Mouse (Mus musculus) kidney, embryonic 16.5 days (tissue): Measurements from ENCODE around the gene Dcdc2b. TPM values are rescaled to one million over a fixed set of nuclear protein-coding genes. Genes with fewer than 3 reads are reported as not detected.
A peak's percentile ranks its signal among the peaks of the same experiment; 100 is the strongest.

ENCODE experiments used
- ATAC-seq: fragments of 200-750 bp; cut with Nextera tagmentation; 2 replicates; pipeline ENCODE4 v1.8.0; 2017; ENCODE audit warnings: moderate TSS enrichment; ENCODE audit not compliant: low FRiP score, low TSS enrichment
- H3K27ac ChIP-seq: fragments of 300-500 bp; sonication (generic); 2 replicates; pipeline ENCODE4 v1.5.1; 2014; ENCODE audit warnings: low read length
- H3K27me3 ChIP-seq: fragments of 300-500 bp; sonication (generic); 2 replicates; pipeline ENCODE4 v1.6.1; 2014; ENCODE audit warnings: low read length, control low read depth, mixed read lengths; ENCODE audit not compliant: insufficient read depth
- H3K36me3 ChIP-seq: fragments of 300-500 bp; sonication (generic); 2 replicates; pipeline ENCODE4 v1.6.1; 2014; ENCODE audit warnings: low read length, control low read depth, mixed read lengths; ENCODE audit not compliant: insufficient read depth
- H3K4me1 ChIP-seq: fragments of 300-500 bp; sonication (generic); 2 replicates; pipeline ENCODE4 v1.6.1; 2014; ENCODE audit warnings: low read length, control low read depth, mixed read lengths; ENCODE audit not compliant: insufficient read depth
- H3K4me2 ChIP-seq: fragments of 300-500 bp; sonication (generic); replicated peaks from 2 replicates; pipeline ENCODE4 v1.6.1; 2014; ENCODE audit warnings: low read depth, low read length
- H3K4me3 ChIP-seq: fragments of 300-500 bp; sonication (generic); 2 replicates; pipeline ENCODE4 v1.5.1; 2014; ENCODE audit warnings: mild to moderate bottlenecking, low read length
- H3K9ac ChIP-seq: fragments of 300-500 bp; sonication (generic); replicated peaks from 2 replicates; pipeline ENCODE4 v1.6.1; 2014; ENCODE audit warnings: low read length
- H3K9me3 ChIP-seq: fragments of 300-500 bp; sonication (generic); 2 replicates; pipeline ENCODE4 v1.6.1; 2016; ENCODE audit warnings: low read length, control low read depth
- WGBS: fragments of 180-500 bp; shearing (Covaris S2); extraction: QIAGEN DNeasy Blood & Tissue Kit; methylation state at CpG from one replicate; pipeline ENCODE4 v1.1.7; 2014; 5-methylcytosine and 5-hydroxymethylcytosine counted together
- polyA plus RNA-seq: library from polyadenylated mRNA; unstranded; fragments of >200 nt; fragmentation: Nextera tagmentation; extraction: Ambion mirVana; gene quantifications from 2 replicates; pipeline ENCODE4 v1.2.1, GENCODE M21; 2015

Gene Dcdc2b
- polyA plus RNA-seq: 2.6 and 3.2 TPM in 2 replicates

- Histone ChIP-seq H3K4me1 (peaks cover 8% of the 10 kb centered on the region; the same call in 1 of the 2 replicates), H3K27me3 (no peaks in the 10 kb centered on the region), H3K9me3 (no peaks in the 10 kb centered on the region), H3K4me3 (no peak within 1 kb of the TSS), H3K36me3 (0 out of 2 replicates have a peak, but pooled peaks cover 11% of the 10 kb centered on the region), H3K27ac (no peak within 1 kb of the TSS), H3K4me2 (no peak within 1 kb of the TSS), H3K9ac (no peak within 1 kb of the TSS)
- ATAC-seq: no peak
- 81% methylated on average over 6 of the region's 6 CpGs for WGBS
Measured at GRCm38 (mm10) chr4:129614093-129614492, at the start of gene Dcdc2b. Gene Dcdc2b (minus strand): TSS chr4:129614257.

- Histone ChIP-seq H3K27me3 (no peaks in the 10 kb centered on the region), H3K36me3 (peaks cover 38% of the 10 kb centered on the region), H3K4me3 (no peak overlapping the region), H3K9me3 (no peaks in the 10 kb centered on the region), H3K4me1 (no peaks in the 10 kb centered on the region), H3K4me2 (no peak overlapping the region), H3K27ac (no peak overlapping the region), H3K9ac (no peak overlapping the region)
- WGBS: 86% methylated on average over 3 of the region's 3 CpGs
- ATAC-seq: no peak
Measured at GRCm38 (mm10) chr4:129662255-129662813, 48.3 kb upstream of the Dcdc2b start.

- Histone ChIP-seq H3K4me3 (no peak overlapping the region), H3K27ac (no peak overlapping the region), H3K36me3 (peaks cover 41% of the 10 kb centered on the region), H3K4me1 (no peaks in the 10 kb centered on the region), H3K4me2 (no peak overlapping the region), H3K9ac (no peak overlapping the region), H3K9me3 (no peaks in the 10 kb centered on the region), H3K27me3 (no peaks in the 10 kb centered on the region)
- WGBS: 78% methylated on average over 3 of the region's 3 CpGs
- ATAC-seq: no peak
Measured at GRCm38 (mm10) chr4:129661584-129661983, 47.5 kb upstream of the Dcdc2b start.

- Histone ChIP-seq H3K27me3 (no peaks in the 10 kb centered on the region), H3K9ac (no peak overlapping the region), H3K4me3 (no peak overlapping the region), H3K4me2 (no peak overlapping the region), H3K9me3 (no peaks in the 10 kb centered on the region), H3K36me3 (peaks cover 82% of the 10 kb centered on the region), H3K27ac (no peak overlapping the region), H3K4me1 (no peaks in the 10 kb centered on the region)
- 95% methylated on average over 14 of the region's 14 CpGs for WGBS
- no peak for ATAC-seq
Measured at GRCm38 (mm10) chr4:129654770-129655169, 40.7 kb upstream of the Dcdc2b start.

GRCm38 (mm10) chr4:129650359-129650758 lies 36.3 kb upstream of the Dcdc2b start:
- peaks cover 91% of the 10 kb centered on the region for H3K36me3 ChIP-seq
- H3K4me1 ChIP-seq: no peaks in the 10 kb centered on the region
- H3K27ac ChIP-seq: no peak overlapping the region
- no peaks in the 10 kb centered on the region for H3K9me3 ChIP-seq
- H3K4me2 ChIP-seq: no peak overlapping the region
- 94% methylated on average over 8 of the region's 8 CpGs for WGBS
- H3K9ac ChIP-seq: no peak overlapping the region
- no peak overlapping the region for H3K4me3 ChIP-seq
- H3K27me3 ChIP-seq: no peaks in the 10 kb centered on the region
- no peak for ATAC-seq

- ATAC-seq: no peak
- Histone ChIP-seq H3K4me3 (no peak overlapping the region), H3K4me2 (no peak overlapping the region), H3K9ac (no peak overlapping the region), H3K9me3 (no peaks in the 10 kb centered on the region), H3K36me3 (peaks cover 80% of the 10 kb centered on the region), H3K27ac (no peak overlapping the region), H3K4me1 (no peaks in the 10 kb centered on the region), H3K27me3 (no peaks in the 10 kb centered on the region)
- WGBS: 62% methylated on average over 1 of the region's 1 CpGs
Measured at GRCm38 (mm10) chr4:129648656-129649055, 34.6 kb upstream of the Dcdc2b start.

- Histone ChIP-seq H3K9ac (no peak overlapping the region), H3K27ac (no peak overlapping the region), H3K36me3 (peaks cover 51% of the 10 kb centered on the region), H3K9me3 (no peaks in the 10 kb centered on the region), H3K27me3 (no peaks in the 10 kb centered on the region), H3K4me2 (no peak overlapping the region), H3K4me3 (no peak overlapping the region), H3K4me1 (peaks cover 10% of the 10 kb centered on the region; the same call in 1 of the 2 replicates)
- WGBS: 88% methylated on average over 6 of the region's 6 CpGs
- no peak for ATAC-seq
Measured at GRCm38 (mm10) chr4:129645204-129645603, 31.1 kb upstream of the Dcdc2b start.

- Histone ChIP-seq H3K36me3 (peaks cover 39% of the 10 kb centered on the region), H3K9me3 (no peaks in the 10 kb centered on the region), H3K9ac (no peak overlapping the region), H3K27ac (no peak overlapping the region), H3K4me3 (0 out of 2 replicates have a peak overlapping the region, but pooled peaks have one; percentile 14), H3K4me2 (peak overlapping the region; percentile 40), H3K4me1 (peaks cover 27% of the 10 kb centered on the region), H3K27me3 (no peaks in the 10 kb centered on the region)
- no peak for ATAC-seq
- 32% methylated on average over 5 of the region's 5 CpGs for WGBS
Measured at GRCm38 (mm10) chr4:129641756-129642155, 27.7 kb upstream of the Dcdc2b start.

- peaks cover 38% of the 10 kb centered on the region for H3K36me3 ChIP-seq
- peaks cover 27% of the 10 kb centered on the region for H3K4me1 ChIP-seq
- peak within 1 kb of the TSS; percentile 69 for H3K4me2 ChIP-seq
- peak within 1 kb of the TSS; percentile 65 for H3K4me3 ChIP-seq
- peak within 1 kb of the TSS; percentile 77 for H3K9ac ChIP-seq
- no peaks in the 10 kb centered on the region for H3K9me3 ChIP-seq
- peak; percentile 96 for ATAC-seq
- no peaks in the 10 kb centered on the region for H3K27me3 ChIP-seq
- H3K27ac ChIP-seq: peak within 1 kb of the TSS; percentile 95
- under 1% methylated on average over 60 of the region's 60 CpGs for WGBS
Measured at GRCm38 (mm10) chr4:129640638-129641467, 26.8 kb upstream of the Dcdc2b start, which contains the start of gene Txlna. Gene Txlna (minus strand): TSS chr4:129641065.
